Mouse (Mus musculus) thymus, postnatal 25 days (tissue): Measurements from ENCODE around the gene Tlr9.

ENCODE experiments used
- DNase-seq: peaks from one replicate; pipeline ENCODE4 v3.0.0; 2022

Gene Tlr9

DNA sequence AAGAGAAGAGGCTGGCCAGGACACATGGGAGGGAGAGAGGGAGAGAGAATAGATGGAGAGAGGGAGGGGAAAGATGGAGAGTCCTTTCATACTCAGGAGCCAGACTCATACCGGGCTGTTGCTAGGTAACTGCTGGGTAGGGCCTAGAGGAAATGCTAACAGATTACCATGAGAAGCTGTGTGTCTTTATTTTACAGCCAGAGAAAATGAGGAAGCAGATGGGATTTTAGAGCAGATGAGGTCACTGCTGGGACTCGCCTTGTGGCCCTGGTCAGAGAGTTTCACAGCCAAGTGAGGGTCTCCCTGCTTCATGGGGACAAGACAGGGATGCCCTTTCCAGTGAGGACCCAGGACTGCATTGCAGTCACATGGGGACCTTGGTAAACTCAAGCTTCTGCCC lies 47.5 kb downstream of the Tlr9 start:
- no peak for DNase-seq

DNA sequence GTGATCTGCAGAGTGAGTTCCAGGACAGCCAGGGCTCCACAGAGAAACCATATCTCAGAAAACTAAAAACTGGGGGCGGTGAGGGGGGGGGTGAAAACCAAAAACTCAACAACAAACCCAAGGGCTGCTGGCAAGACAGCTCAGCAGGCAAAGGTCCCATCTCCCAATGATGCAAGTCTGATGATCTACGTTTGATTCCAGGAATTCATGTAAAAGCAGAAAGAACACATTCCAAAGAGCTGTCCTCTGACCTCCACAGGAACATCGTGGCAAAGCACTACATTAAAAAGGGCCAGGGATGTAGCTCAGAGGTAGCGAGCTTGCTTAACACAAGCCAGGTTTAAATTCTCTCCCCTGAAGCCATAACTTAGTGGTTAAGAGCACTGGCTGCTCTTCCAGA lies 48.3 kb downstream of the Tlr9 start:
- DNase-seq: no peak

DNA sequence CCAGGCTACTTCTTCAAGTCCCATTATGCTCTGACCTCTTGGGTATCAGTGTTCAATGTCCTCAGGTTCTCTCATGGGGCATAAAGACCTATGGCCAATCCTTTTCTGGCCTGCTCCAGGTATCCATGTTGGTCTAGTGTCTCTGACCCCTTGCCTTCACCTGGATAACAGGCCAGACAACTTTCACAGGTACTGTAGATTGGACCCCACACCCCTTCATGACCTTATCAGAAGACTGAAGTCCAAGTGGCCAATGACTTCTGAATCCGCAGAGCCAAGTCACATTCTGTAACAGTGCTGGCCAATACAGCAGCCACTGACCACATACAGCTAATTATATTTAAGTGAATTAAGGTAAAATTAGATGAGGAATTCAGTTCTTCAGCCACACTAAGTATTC lies 49.9 kb downstream of the Tlr9 start:
- DNase-seq: no peak

DNA sequence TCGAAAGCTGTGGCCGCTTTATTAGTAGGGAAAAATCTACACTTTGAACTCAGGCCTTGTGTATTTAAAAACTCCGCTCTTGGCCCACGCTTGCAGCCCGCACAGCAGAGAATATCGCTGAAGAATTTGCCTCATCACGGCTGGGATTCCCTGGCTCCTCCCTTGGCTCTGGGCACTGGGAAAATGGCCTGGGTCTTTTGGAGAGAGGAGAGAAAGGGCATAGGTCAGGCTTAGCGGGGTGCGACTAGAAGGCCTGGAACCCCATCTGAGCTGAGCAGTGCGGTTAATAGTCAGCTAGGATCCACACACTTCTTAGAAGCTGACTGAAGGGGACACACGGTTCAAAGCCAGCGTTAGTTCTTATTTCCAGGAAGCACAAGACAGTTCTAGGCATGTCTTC lies 50.9 kb downstream of the Tlr9 start:
- DNase-seq: no peak

DNA sequence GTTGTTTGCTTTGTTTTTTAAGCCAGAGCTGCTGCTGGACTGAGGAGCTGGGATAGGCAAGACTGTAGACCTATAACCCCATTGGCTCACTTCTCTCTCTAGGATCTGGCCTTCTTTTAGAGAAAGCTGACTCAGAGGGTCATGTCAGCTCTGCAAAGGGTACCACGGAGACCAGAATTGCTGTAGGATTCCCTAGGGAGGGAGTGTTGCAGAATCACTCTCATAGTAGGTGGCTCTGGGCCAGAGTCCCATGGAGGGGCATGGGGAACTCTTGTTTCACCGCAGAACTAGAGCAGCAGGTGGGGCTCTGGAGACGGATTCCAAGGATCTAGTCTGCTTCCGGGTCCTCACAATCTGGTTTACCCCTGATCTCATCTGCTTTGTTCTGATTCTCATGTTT lies 51.4 kb downstream of the Tlr9 start:
- no peak for DNase-seq

DNA sequence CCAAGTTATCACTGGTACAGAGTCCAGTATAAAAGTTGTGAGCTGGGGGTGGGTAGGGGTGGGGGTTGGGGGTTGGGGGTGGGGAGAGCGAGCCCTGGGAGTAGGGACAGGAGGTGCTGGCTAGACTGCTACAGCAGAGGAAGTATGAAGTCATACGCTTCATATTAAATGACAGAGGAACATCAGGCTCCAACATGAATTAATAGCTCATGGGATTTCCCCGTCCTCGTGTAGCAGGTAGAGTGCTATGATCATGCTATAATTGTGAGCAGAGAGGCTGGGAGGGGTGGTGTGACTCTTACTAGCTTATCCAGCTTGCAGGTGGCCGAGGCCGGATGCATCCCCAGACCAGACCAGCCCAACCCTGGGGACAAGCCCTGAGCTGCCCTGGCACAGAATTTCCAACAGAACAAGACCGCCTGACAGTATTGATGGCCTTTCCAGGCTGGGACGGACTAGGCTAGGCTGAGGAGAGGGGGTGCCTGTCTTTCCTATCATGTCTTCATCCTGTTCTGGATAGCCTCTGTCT lies 52.3 kb downstream of the Tlr9 start:
- no peak for DNase-seq

DNA sequence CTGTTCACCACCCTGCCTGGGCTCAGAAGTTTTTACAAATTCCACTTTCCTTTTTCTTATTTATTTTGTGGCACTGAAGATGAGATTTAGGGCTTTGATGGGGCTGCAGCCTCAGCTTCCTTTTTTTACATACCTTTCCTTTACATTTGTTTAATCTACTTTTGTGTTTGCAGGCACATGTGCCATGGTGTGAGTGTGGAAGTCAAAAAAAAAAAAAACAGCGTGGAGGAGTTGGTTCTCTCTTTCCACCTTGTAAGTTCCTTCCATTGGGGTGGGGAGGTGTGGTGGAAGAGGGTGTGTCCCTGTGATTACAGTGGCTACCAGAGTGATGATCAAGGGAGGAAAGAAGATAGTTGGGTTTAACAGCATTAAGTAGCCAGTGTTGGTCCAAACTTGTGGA lies 53.4 kb downstream of the Tlr9 start:
- no peak for DNase-seq
